Mouse (Mus musculus): ENCODE data around the gene Mkrn2os. TPM values are rescaled to one million over a fixed set of nuclear protein-coding genes. Genes with fewer than 3 reads are reported as not detected.

Gene Mkrn2os
- polyA plus RNA-seq, 1 experiment from 2014 or later = not detected

GRCm38 (mm10) chr6:115577407-115577806 is 15.0 kb downstream of the Mkrn2os start:
- DNase-seq (ENCODE audit: low spot score) (no peak), ATAC-seq (ENCODE audit: insufficient number of reproducible peaks, low FRiP score, low TSS enrichment, low read depth) (no peak)
- H3K9ac ChIP-seq (ENCODE audit: low read length) = no peak overlapping the region
- H3K4me3 ChIP-seq (ENCODE audit: low read depth, low read length) = no peak overlapping the region
- H3K27me3 ChIP-seq (ENCODE audit: control insufficient read depth, insufficient read depth, low read length) = no peaks in the 10 kb centered on the region
- no peak overlapping the region for H3K4me2 ChIP-seq (ENCODE audit: low read depth, severe bottlenecking)
- peaks cover 10% of the 10 kb centered on the region for H3K36me3 ChIP-seq (ENCODE audit: control insufficient read depth, insufficient read depth, low read length)
- no peak overlapping the region for H3K27ac ChIP-seq (replicated peaks; ENCODE audit: low read depth, low read length)
- H3K4me1 ChIP-seq (ENCODE audit: control insufficient read depth, insufficient read depth, low read length) = no peaks in the 10 kb centered on the region
- 83% methylated on average over 5 of the region's 5 CpGs for WGBS
- H3K9me3 ChIP-seq (ENCODE audit: control insufficient read depth, low read length) = no peaks in the 10 kb centered on the region

GRCm38 (mm10) chr6:115574171-115574570 is 18.2 kb downstream of the Mkrn2os start:
- DNase-seq (ENCODE audit: low spot score) (no peak), ATAC-seq (ENCODE audit: insufficient number of reproducible peaks, low FRiP score, low TSS enrichment, low read depth) (no peak)
- no peak overlapping the region for H3K27ac ChIP-seq (replicated peaks; ENCODE audit: low read depth, low read length)
- H3K9me3 ChIP-seq (ENCODE audit: control insufficient read depth, low read length) = no peaks in the 10 kb centered on the region
- H3K4me2 ChIP-seq (ENCODE audit: low read depth, severe bottlenecking) = no peak overlapping the region; the same call in 1 of the 2 replicates
- H3K4me3 ChIP-seq (ENCODE audit: low read depth, low read length) = no peak overlapping the region
- WGBS = 90% methylated on average over 7 of the region's 7 CpGs
- no peaks in the 10 kb centered on the region for H3K4me1 ChIP-seq (ENCODE audit: control insufficient read depth, insufficient read depth, low read length)
- no peaks in the 10 kb centered on the region for H3K27me3 ChIP-seq (ENCODE audit: control insufficient read depth, insufficient read depth, low read length)
- H3K36me3 ChIP-seq (ENCODE audit: control insufficient read depth, insufficient read depth, low read length) = peaks cover 14% of the 10 kb centered on the region
- no peak overlapping the region for H3K9ac ChIP-seq (ENCODE audit: low read length)

- DNase-seq (ENCODE audit: low spot score) (no peak), ATAC-seq (ENCODE audit: insufficient number of reproducible peaks, low FRiP score, low TSS enrichment, low read depth) (no peak)
- Histone ChIP-seq H3K9me3 (ENCODE audit: control insufficient read depth, low read length) (peaks cover 2% of the 10 kb centered on the region; the same call in 1 of the 2 replicates), H3K9ac (ENCODE audit: low read length) (no peak overlapping the region), H3K27me3 (ENCODE audit: control insufficient read depth, insufficient read depth, low read length) (no peaks in the 10 kb centered on the region), H3K36me3 (ENCODE audit: control insufficient read depth, insufficient read depth, low read length) (peaks cover 14% of the 10 kb centered on the region), H3K27ac (replicated peaks; ENCODE audit: low read depth, low read length) (no peak overlapping the region), H3K4me3 (ENCODE audit: low read depth, low read length) (no peak overlapping the region), H3K4me1 (ENCODE audit: control insufficient read depth, insufficient read depth, low read length) (no peaks in the 10 kb centered on the region), H3K4me2 (ENCODE audit: low read depth, severe bottlenecking) (no peak overlapping the region)
- WGBS = 88% methylated on average over 6 of the region's 6 CpGs
These were observed 26.8 kb downstream of the Mkrn2os start for GRCm38 (mm10) chr6:115565479-115566045.

GRCm38 (mm10) chr6:115559651-115560632 is 32.4 kb downstream of the Mkrn2os start:
- Histone ChIP-seq H3K27ac (replicated peaks; ENCODE audit: low read depth, low read length) (no peak overlapping the region), H3K36me3 (ENCODE audit: control insufficient read depth, insufficient read depth, low read length) (peaks cover 7% of the 10 kb centered on the region; the same call in 1 of the 2 replicates), H3K4me1 (ENCODE audit: control insufficient read depth, insufficient read depth, low read length) (no peaks in the 10 kb centered on the region; the same call in 1 of the 2 replicates), H3K4me3 (ENCODE audit: low read depth, low read length) (no peak overlapping the region), H3K4me2 (ENCODE audit: low read depth, severe bottlenecking) (no peak overlapping the region), H3K9me3 (ENCODE audit: control insufficient read depth, low read length) (no peaks in the 10 kb centered on the region), H3K27me3 (ENCODE audit: control insufficient read depth, insufficient read depth, low read length) (no peaks in the 10 kb centered on the region), H3K9ac (ENCODE audit: low read length) (no peak overlapping the region)
- WGBS = 57% methylated on average over 21 of the region's 21 CpGs
- ATAC-seq (ENCODE audit: insufficient number of reproducible peaks, low FRiP score, low TSS enrichment, low read depth) = no peak
- no peak for DNase-seq (ENCODE audit: low spot score)

GRCm38 (mm10) chr6:115558176-115558575 is 34.2 kb downstream of the Mkrn2os start:
- Histone ChIP-seq H3K9ac (ENCODE audit: low read length) (no peak overlapping the region), H3K4me1 (ENCODE audit: control insufficient read depth, insufficient read depth, low read length) (no peaks in the 10 kb centered on the region; the same call in 1 of the 2 replicates), H3K27ac (replicated peaks; ENCODE audit: low read depth, low read length) (no peak overlapping the region), H3K4me2 (ENCODE audit: low read depth, severe bottlenecking) (no peak overlapping the region), H3K36me3 (ENCODE audit: control insufficient read depth, insufficient read depth, low read length) (peaks cover 10% of the 10 kb centered on the region; the same call in 1 of the 2 replicates), H3K27me3 (ENCODE audit: control insufficient read depth, insufficient read depth, low read length) (no peaks in the 10 kb centered on the region), H3K4me3 (ENCODE audit: low read depth, low read length) (no peak overlapping the region), H3K9me3 (ENCODE audit: control insufficient read depth, low read length) (no peaks in the 10 kb centered on the region)
- ATAC-seq (ENCODE audit: insufficient number of reproducible peaks, low FRiP score, low TSS enrichment, low read depth) (no peak), DNase-seq (ENCODE audit: low spot score) (no peak)
- WGBS = 89% methylated on average over 2 of the region's 2 CpGs

GRCm38 (mm10) chr6:115555485-115555884 is 36.9 kb downstream of the Mkrn2os start:
- H3K27ac ChIP-seq (replicated peaks; ENCODE audit: low read depth, low read length) = no peak overlapping the region
- H3K9me3 ChIP-seq (ENCODE audit: control insufficient read depth, low read length) = no peaks in the 10 kb centered on the region
- no peaks in the 10 kb centered on the region; the same call in 1 of the 2 replicates for H3K4me1 ChIP-seq (ENCODE audit: control insufficient read depth, insufficient read depth, low read length)
- peaks cover 10% of the 10 kb centered on the region; the same call in 1 of the 2 replicates for H3K36me3 ChIP-seq (ENCODE audit: control insufficient read depth, insufficient read depth, low read length)
- no peak overlapping the region for H3K4me2 ChIP-seq (ENCODE audit: low read depth, severe bottlenecking)
- no peak overlapping the region for H3K9ac ChIP-seq (ENCODE audit: low read length)
- ATAC-seq (ENCODE audit: insufficient number of reproducible peaks, low FRiP score, low TSS enrichment, low read depth) = no peak
- no peaks in the 10 kb centered on the region for H3K27me3 ChIP-seq (ENCODE audit: control insufficient read depth, insufficient read depth, low read length)
- DNase-seq (ENCODE audit: low spot score) = no peak
- WGBS = 86% methylated on average over 5 of the region's 5 CpGs
- H3K4me3 ChIP-seq (ENCODE audit: low read depth, low read length) = no peak overlapping the region

- Histone ChIP-seq H3K9me3 (ENCODE audit: control insufficient read depth, low read length) (no peaks in the 10 kb centered on the region), H3K4me1 (ENCODE audit: control insufficient read depth, insufficient read depth, low read length) (no peaks in the 10 kb centered on the region), H3K27ac (replicated peaks; ENCODE audit: low read depth, low read length) (no peak overlapping the region), H3K36me3 (ENCODE audit: control insufficient read depth, insufficient read depth, low read length) (peaks cover 4% of the 10 kb centered on the region; the same call in 1 of the 2 replicates), H3K4me3 (ENCODE audit: low read depth, low read length) (no peak overlapping the region), H3K4me2 (ENCODE audit: low read depth, severe bottlenecking) (no peak overlapping the region), H3K9ac (ENCODE audit: low read length) (no peak overlapping the region), H3K27me3 (ENCODE audit: control insufficient read depth, insufficient read depth, low read length) (no peaks in the 10 kb centered on the region)
- WGBS = 87% methylated on average over 5 of the region's 5 CpGs
- DNase-seq (ENCODE audit: low spot score) (peak; percentile 55), ATAC-seq (ENCODE audit: insufficient number of reproducible peaks, low FRiP score, low TSS enrichment, low read depth) (no peak)
These were observed 46.1 kb downstream of the Mkrn2os start for GRCm38 (mm10) chr6:115546276-115546675.

- Histone ChIP-seq H3K4me3 (ENCODE audit: low read depth, low read length) (peak within 1 kb of the TSS; percentile 67), H3K9ac (ENCODE audit: low read length) (peak within 1 kb of the TSS; percentile 84), H3K27me3 (ENCODE audit: control insufficient read depth, insufficient read depth, low read length) (no peaks in the 10 kb centered on the region), H3K4me2 (ENCODE audit: low read depth, severe bottlenecking) (peak within 1 kb of the TSS; percentile 86), H3K4me1 (ENCODE audit: control insufficient read depth, insufficient read depth, low read length) (no peaks in the 10 kb centered on the region), H3K27ac (replicated peaks; ENCODE audit: low read depth, low read length) (0 out of 2 replicates have a peak within 1 kb of the TSS, but pooled peaks have one; percentile 30), H3K36me3 (ENCODE audit: control insufficient read depth, insufficient read depth, low read length) (no peaks in the 10 kb centered on the region), H3K9me3 (ENCODE audit: control insufficient read depth, low read length) (no peaks in the 10 kb centered on the region)
- DNase-seq (ENCODE audit: low spot score) = peak; percentile 98
- under 1% methylated on average over 38 of the region's 38 CpGs for WGBS
- peak; percentile 92 for ATAC-seq (ENCODE audit: insufficient number of reproducible peaks, low FRiP score, low TSS enrichment, low read depth)
These were observed 47.9 kb downstream of the Mkrn2os start, which contains the start of gene Tsen2 for GRCm38 (mm10) chr6:115544442-115544970. Gene Tsen2, plus strand, starts transcription at chr6:115544664.

Data from limb, embryonic 11.5 days (tissue).